Mouse (Mus musculus): ENCODE results near the gene Pcp4. TPM values are rescaled to one million over a fixed set of nuclear protein-coding genes. Genes with fewer than 3 reads are reported as not detected.
A peak's percentile ranks its signal among the peaks of the same experiment; 100 is the strongest.

Pcp4 gene
- polyA plus RNA-seq, 1 experiment from 2014 or later, result 92.0 TPM

- H3K27ac ChIP-seq (ENCODE audit: low read depth, low read length), result no peak overlapping the region
- DNase-seq (ENCODE audit: low spot score) (peak; percentile 19), ATAC-seq (ENCODE audit: low FRiP score) (peak; percentile 54; the same call in 1 of the 2 replicates)
- H3K9ac ChIP-seq (ENCODE audit: low read depth, low read length), result no peak overlapping the region
- H3K27me3 ChIP-seq (ENCODE audit: control insufficient read depth, insufficient read depth, low read length), result no peaks in the 10 kb centered on the region
- no peak overlapping the region for H3K4me3 ChIP-seq (ENCODE audit: low read depth, low read length)
- no peaks in the 10 kb centered on the region for H3K36me3 ChIP-seq (ENCODE audit: control insufficient read depth, insufficient read depth, low read length)
- H3K9me3 ChIP-seq (ENCODE audit: control insufficient read depth, low read length), result no peaks in the 10 kb centered on the region
- H3K4me1 ChIP-seq (replicated peaks; ENCODE audit: control insufficient read depth, insufficient read depth, low read length), result no peaks in the 10 kb centered on the region
- no peak overlapping the region for H3K4me2 ChIP-seq (replicated peaks; ENCODE audit: low read depth, low read length)
- 54% methylated on average over 7 of the region's 7 CpGs for WGBS
Measured at GRCm38 (mm10) chr16:96498951-96499350, 31.5 kb downstream of the Pcp4 start.

GRCm38 (mm10) chr16:96501241-96501640, 33.8 kb downstream of the Pcp4 start:
- H3K36me3 ChIP-seq (ENCODE audit: control insufficient read depth, insufficient read depth, low read length), result no peaks in the 10 kb centered on the region
- H3K4me1 ChIP-seq (replicated peaks; ENCODE audit: control insufficient read depth, insufficient read depth, low read length), result no peaks in the 10 kb centered on the region
- H3K9me3 ChIP-seq (ENCODE audit: control insufficient read depth, low read length), result no peaks in the 10 kb centered on the region
- H3K4me3 ChIP-seq (ENCODE audit: low read depth, low read length), result no peak overlapping the region
- WGBS, result 83% methylated on average over 6 of the region's 6 CpGs
- H3K9ac ChIP-seq (ENCODE audit: low read depth, low read length), result no peak overlapping the region
- no peak overlapping the region for H3K4me2 ChIP-seq (replicated peaks; ENCODE audit: low read depth, low read length)
- H3K27me3 ChIP-seq (ENCODE audit: control insufficient read depth, insufficient read depth, low read length), result no peaks in the 10 kb centered on the region
- no peak for ATAC-seq (ENCODE audit: low FRiP score)
- no peak for DNase-seq (ENCODE audit: low spot score)
- no peak overlapping the region for H3K27ac ChIP-seq (ENCODE audit: low read depth, low read length)

- Histone ChIP-seq H3K4me2 (replicated peaks; ENCODE audit: low read depth, low read length) (no peak overlapping the region), H3K27me3 (ENCODE audit: control insufficient read depth, insufficient read depth, low read length) (no peaks in the 10 kb centered on the region), H3K27ac (ENCODE audit: low read depth, low read length) (no peak overlapping the region), H3K9me3 (ENCODE audit: control insufficient read depth, low read length) (no peaks in the 10 kb centered on the region), H3K36me3 (ENCODE audit: control insufficient read depth, insufficient read depth, low read length) (no peaks in the 10 kb centered on the region), H3K9ac (ENCODE audit: low read depth, low read length) (no peak overlapping the region), H3K4me3 (ENCODE audit: low read depth, low read length) (no peak overlapping the region), H3K4me1 (replicated peaks; ENCODE audit: control insufficient read depth, insufficient read depth, low read length) (no peaks in the 10 kb centered on the region)
- ATAC-seq (ENCODE audit: low FRiP score), result no peak
- 79% methylated on average over 3 of the region's 3 CpGs for WGBS
- DNase-seq (ENCODE audit: low spot score), result no peak
Measured at GRCm38 (mm10) chr16:96502586-96502985, 35.2 kb downstream of the Pcp4 start.

- ATAC-seq (ENCODE audit: low FRiP score), result no peak
- no peak for DNase-seq (ENCODE audit: low spot score)
- H3K9ac ChIP-seq (ENCODE audit: low read depth, low read length), result no peak overlapping the region
- WGBS, result 71% methylated on average over 3 of the region's 3 CpGs
- H3K27me3 ChIP-seq (ENCODE audit: control insufficient read depth, insufficient read depth, low read length), result no peaks in the 10 kb centered on the region
- H3K4me1 ChIP-seq (replicated peaks; ENCODE audit: control insufficient read depth, insufficient read depth, low read length), result no peaks in the 10 kb centered on the region
- no peak overlapping the region for H3K4me2 ChIP-seq (replicated peaks; ENCODE audit: low read depth, low read length)
- no peak overlapping the region for H3K4me3 ChIP-seq (ENCODE audit: low read depth, low read length)
- H3K9me3 ChIP-seq (ENCODE audit: control insufficient read depth, low read length), result no peaks in the 10 kb centered on the region
- H3K27ac ChIP-seq (ENCODE audit: low read depth, low read length), result no peak overlapping the region
- no peaks in the 10 kb centered on the region for H3K36me3 ChIP-seq (ENCODE audit: control insufficient read depth, insufficient read depth, low read length)
Measured at GRCm38 (mm10) chr16:96514466-96514865, 47.1 kb downstream of the Pcp4 start.

GRCm38 (mm10) chr16:96527476-96527875, 60.1 kb downstream of the Pcp4 start:
- no peak for DNase-seq (ENCODE audit: low spot score)

GRCm38 (mm10) chr16:96528471-96528870, 61.1 kb downstream of the Pcp4 start:
- WGBS, result 89% methylated on average over 4 of the region's 4 CpGs
- Histone ChIP-seq H3K27ac (ENCODE audit: low read depth, low read length) (no peak overlapping the region), H3K4me1 (replicated peaks; ENCODE audit: control insufficient read depth, insufficient read depth, low read length) (no peaks in the 10 kb centered on the region), H3K27me3 (ENCODE audit: control insufficient read depth, insufficient read depth, low read length) (no peaks in the 10 kb centered on the region), H3K4me2 (replicated peaks; ENCODE audit: low read depth, low read length) (no peak overlapping the region), H3K9ac (ENCODE audit: low read depth, low read length) (no peak overlapping the region), H3K4me3 (ENCODE audit: low read depth, low read length) (no peak overlapping the region), H3K36me3 (ENCODE audit: control insufficient read depth, insufficient read depth, low read length) (no peaks in the 10 kb centered on the region), H3K9me3 (ENCODE audit: control insufficient read depth, low read length) (no peaks in the 10 kb centered on the region)
- no peak for ATAC-seq (ENCODE audit: low FRiP score)
- no peak for DNase-seq (ENCODE audit: low spot score)

More at GRCm38 (mm10) chr16:96527476-96527875, 60.1 kb downstream of the Pcp4 start:
- Histone ChIP-seq H3K27ac (ENCODE audit: low read depth, low read length) (no peak overlapping the region), H3K9ac (ENCODE audit: low read depth, low read length) (no peak overlapping the region), H3K27me3 (ENCODE audit: control insufficient read depth, insufficient read depth, low read length) (no peaks in the 10 kb centered on the region), H3K9me3 (ENCODE audit: control insufficient read depth, low read length) (no peaks in the 10 kb centered on the region), H3K4me3 (ENCODE audit: low read depth, low read length) (no peak overlapping the region), H3K36me3 (ENCODE audit: control insufficient read depth, insufficient read depth, low read length) (no peaks in the 10 kb centered on the region), H3K4me1 (replicated peaks; ENCODE audit: control insufficient read depth, insufficient read depth, low read length) (no peaks in the 10 kb centered on the region), H3K4me2 (replicated peaks; ENCODE audit: low read depth, low read length) (no peak overlapping the region)
- 93% methylated on average over 3 of the region's 3 CpGs for WGBS
- no peak for ATAC-seq (ENCODE audit: low FRiP score)

GRCm38 (mm10) chr16:96529896-96530568, 62.6 kb downstream of the Pcp4 start:
- no peak overlapping the region for H3K4me3 ChIP-seq (ENCODE audit: low read depth, low read length)
- H3K9me3 ChIP-seq (ENCODE audit: control insufficient read depth, low read length), result no peaks in the 10 kb centered on the region
- no peaks in the 10 kb centered on the region for H3K36me3 ChIP-seq (ENCODE audit: control insufficient read depth, insufficient read depth, low read length)
- H3K4me1 ChIP-seq (replicated peaks; ENCODE audit: control insufficient read depth, insufficient read depth, low read length), result no peaks in the 10 kb centered on the region
- H3K27ac ChIP-seq (ENCODE audit: low read depth, low read length), result no peak overlapping the region
- DNase-seq (ENCODE audit: low spot score), result no peak
- 73% methylated on average over 9 of the region's 9 CpGs for WGBS
- no peak overlapping the region for H3K9ac ChIP-seq (ENCODE audit: low read depth, low read length)
- no peak for ATAC-seq (ENCODE audit: low FRiP score)
- H3K27me3 ChIP-seq (ENCODE audit: control insufficient read depth, insufficient read depth, low read length), result no peaks in the 10 kb centered on the region
- H3K4me2 ChIP-seq (replicated peaks; ENCODE audit: low read depth, low read length), result no peak overlapping the region

GRCm38 (mm10) chr16:96530569-96530898, 63.1 kb downstream of the Pcp4 start:
- Histone ChIP-seq H3K9me3 (ENCODE audit: control insufficient read depth, low read length) (no peaks in the 10 kb centered on the region), H3K27ac (ENCODE audit: low read depth, low read length) (no peak overlapping the region), H3K4me2 (replicated peaks; ENCODE audit: low read depth, low read length) (no peak overlapping the region), H3K36me3 (ENCODE audit: control insufficient read depth, insufficient read depth, low read length) (no peaks in the 10 kb centered on the region), H3K4me3 (ENCODE audit: low read depth, low read length) (no peak overlapping the region), H3K4me1 (replicated peaks; ENCODE audit: control insufficient read depth, insufficient read depth, low read length) (no peaks in the 10 kb centered on the region), H3K9ac (ENCODE audit: low read depth, low read length) (no peak overlapping the region), H3K27me3 (ENCODE audit: control insufficient read depth, insufficient read depth, low read length) (no peaks in the 10 kb centered on the region)
- 69% methylated on average over 3 of the region's 3 CpGs for WGBS
- DNase-seq (ENCODE audit: low spot score) (no peak), ATAC-seq (ENCODE audit: low FRiP score) (no peak)

GRCm38 (mm10) chr16:96531029-96531428, 63.6 kb downstream of the Pcp4 start:
- no peaks in the 10 kb centered on the region for H3K27me3 ChIP-seq (ENCODE audit: control insufficient read depth, insufficient read depth, low read length)
- DNase-seq (ENCODE audit: low spot score) (no peak), ATAC-seq (ENCODE audit: low FRiP score) (no peak)
- no peak overlapping the region for H3K9ac ChIP-seq (ENCODE audit: low read depth, low read length)
- WGBS, result 81% methylated on average over 4 of the region's 4 CpGs
- no peaks in the 10 kb centered on the region for H3K4me1 ChIP-seq (replicated peaks; ENCODE audit: control insufficient read depth, insufficient read depth, low read length)
- H3K36me3 ChIP-seq (ENCODE audit: control insufficient read depth, insufficient read depth, low read length), result no peaks in the 10 kb centered on the region
- H3K4me3 ChIP-seq (ENCODE audit: low read depth, low read length), result no peak overlapping the region
- no peak overlapping the region for H3K27ac ChIP-seq (ENCODE audit: low read depth, low read length)
- no peak overlapping the region for H3K4me2 ChIP-seq (replicated peaks; ENCODE audit: low read depth, low read length)
- no peaks in the 10 kb centered on the region for H3K9me3 ChIP-seq (ENCODE audit: control insufficient read depth, low read length)

All from hindbrain, embryonic 11.5 days (tissue).